Mouse (Mus musculus) mature B cell (primary cell): ENCODE results near the gene Gfpt1.
"Not testable (repeated sequence)": the region's sequence is repeated elsewhere in the genome, so short reads cannot be mapped to it uniquely, and the experiment has no call there.

ENCODE experiments used
- in situ Hi-C: fragments of 300-500 bp; cut with MboI; formaldehyde crosslinking; loops from 2 replicates; pipeline ENCODE4 v1.14.3; 2019

The Gfpt1 gene

GRCm38 (mm10) chr6:87042337-87043130 is at the start of gene Gfpt1:
Gfpt1 (plus strand) TSS chr6:87042846.
- in situ Hi-C loops = no loop called here

GRCm38 (mm10) chr6:86994254-86994653 is 48.4 kb upstream of the Gfpt1 start:
- in situ Hi-C loops = no loop called here

- in situ Hi-C loops = no loop called here
Observed at GRCm38 (mm10) chr6:86996629-86997307, 45.9 kb upstream of the Gfpt1 start.

GRCm38 (mm10) chr6:86997360-86997759 is 45.3 kb upstream of the Gfpt1 start:
- in situ Hi-C loops = no loop called here

GRCm38 (mm10) chr6:87001995-87002394 is 40.7 kb upstream of the Gfpt1 start:
- in situ Hi-C loops = no loop called here

- in situ Hi-C loops = no loop called here
Observed at GRCm38 (mm10) chr6:87002521-87003055, 40.1 kb upstream of the Gfpt1 start.

GRCm38 (mm10) chr6:87004099-87004498 is 38.5 kb upstream of the Gfpt1 start:
- in situ Hi-C loops = no loop called here

GRCm38 (mm10) chr6:87005577-87005976 is 37.1 kb upstream of the Gfpt1 start:
- in situ Hi-C loops = no loop called here

- in situ Hi-C loops = no loop called here
Observed at GRCm38 (mm10) chr6:87008887-87009286, 33.8 kb upstream of the Gfpt1 start, which contains the start of gene Nfu1. Nfu1 (plus strand) TSS chr6:87009236.

GRCm38 (mm10) chr6:87009692-87010328 is 32.8 kb upstream of the Gfpt1 start:
- in situ Hi-C loops = no loop called here

GRCm38 (mm10) chr6:87016916-87017315 is 25.7 kb upstream of the Gfpt1 start:
- in situ Hi-C loops = no loop called here

- in situ Hi-C loops = no loop called here
Observed at GRCm38 (mm10) chr6:87018874-87019273, 23.8 kb upstream of the Gfpt1 start.

GRCm38 (mm10) chr6:87021791-87022190 is 20.9 kb upstream of the Gfpt1 start:
- in situ Hi-C loops = no loop called here

GRCm38 (mm10) chr6:87026980-87027379 is 15.7 kb upstream of the Gfpt1 start:
- in situ Hi-C loops = no loop called here

- in situ Hi-C loops = no loop called here
Observed at GRCm38 (mm10) chr6:87028881-87029280, 13.8 kb upstream of the Gfpt1 start.

- in situ Hi-C loops = not testable (repeated sequence)
Observed at GRCm38 (mm10) chr6:87031310-87031709, 11.3 kb upstream of the Gfpt1 start.

GRCm38 (mm10) chr6:87032401-87032800 is 10.2 kb upstream of the Gfpt1 start:
- in situ Hi-C loops = no loop called here

GRCm38 (mm10) chr6:87034395-87034794 is 8.3 kb upstream of the Gfpt1 start:
- in situ Hi-C loops = no loop called here

- in situ Hi-C loops = no loop called here
Observed at GRCm38 (mm10) chr6:87037826-87038620, 4.6 kb upstream of the Gfpt1 start.

- in situ Hi-C loops = no loop called here
Observed at GRCm38 (mm10) chr6:87039161-87039560, 3.5 kb upstream of the Gfpt1 start.

- in situ Hi-C loops = no loop called here
Observed at GRCm38 (mm10) chr6:87040971-87041370, 1.7 kb upstream of the Gfpt1 start.

GRCm38 (mm10) chr6:87041431-87041830 is 1.2 kb upstream of the Gfpt1 start:
- in situ Hi-C loops = no loop called here
